Mouse (Mus musculus): ENCODE measurements around the gene Haus6. TPM values are rescaled to one million over a fixed set of nuclear protein-coding genes. Genes with fewer than 3 reads are reported as not detected.
A peak's percentile ranks its signal among the peaks of the same experiment; 100 is the strongest.

Gene Haus6
- polyA plus RNA-seq, 1 experiment from 2014 or later = 11.5 TPM

DNA sequence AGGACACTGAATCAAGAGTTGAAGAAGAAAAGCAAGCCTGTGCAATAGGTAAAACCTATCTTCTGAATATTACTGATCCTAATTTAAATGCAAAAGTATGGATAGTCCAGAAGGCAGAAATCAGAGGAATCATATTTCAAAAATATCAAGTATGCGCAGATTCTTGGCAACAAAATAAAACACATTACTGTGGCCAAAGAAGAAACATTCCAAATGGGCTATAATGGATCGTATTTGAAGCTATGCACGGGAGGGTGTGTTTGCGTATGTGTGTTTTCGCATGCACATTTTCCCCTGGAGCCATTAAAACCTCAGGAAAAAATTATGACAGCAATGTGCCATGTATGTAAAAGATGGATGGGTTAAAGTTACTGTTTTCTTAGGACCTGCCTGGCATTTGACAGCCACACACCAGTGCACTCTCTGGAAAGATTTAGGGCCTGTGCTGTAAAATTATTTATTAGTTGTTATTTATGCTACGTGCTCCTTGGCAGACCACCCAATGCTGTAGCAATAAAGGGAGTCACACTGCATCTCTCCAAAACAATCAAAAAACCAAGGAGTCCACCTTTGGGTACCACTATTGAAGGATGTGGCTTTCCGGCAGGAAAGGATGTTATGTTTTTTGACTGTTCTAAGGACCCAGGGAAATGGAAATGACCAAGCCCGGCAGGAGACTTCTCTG lies 78.3 kb downstream of the Haus6 start:
- Histone ChIP-seq H3K4me1 (ENCODE audit: control insufficient read depth, insufficient read depth, low read length) (no peaks in the 10 kb centered on the region), H3K4me3 (ENCODE audit: low read depth, low read length) (no peak overlapping the region), H3K36me3 (ENCODE audit: control insufficient read depth, insufficient read depth, low read length) (no peaks in the 10 kb centered on the region), H3K27me3 (replicated peaks; ENCODE audit: control insufficient read depth, insufficient read depth, low read length) (no peaks in the 10 kb centered on the region), H3K9me3 (replicated peaks; ENCODE audit: control insufficient read depth, low read length) (no peaks in the 10 kb centered on the region), H3K27ac (ENCODE audit: low read depth, low read length) (no peak overlapping the region), H3K4me2 (ENCODE audit: low read length) (no peak overlapping the region), H3K9ac (ENCODE audit: low read length) (no peak overlapping the region)
- DNase-seq (ENCODE audit: low spot score) = no peak
- no peak for ATAC-seq
- WGBS = 83% methylated on average over 8 of the region's 8 CpGs

DNA sequence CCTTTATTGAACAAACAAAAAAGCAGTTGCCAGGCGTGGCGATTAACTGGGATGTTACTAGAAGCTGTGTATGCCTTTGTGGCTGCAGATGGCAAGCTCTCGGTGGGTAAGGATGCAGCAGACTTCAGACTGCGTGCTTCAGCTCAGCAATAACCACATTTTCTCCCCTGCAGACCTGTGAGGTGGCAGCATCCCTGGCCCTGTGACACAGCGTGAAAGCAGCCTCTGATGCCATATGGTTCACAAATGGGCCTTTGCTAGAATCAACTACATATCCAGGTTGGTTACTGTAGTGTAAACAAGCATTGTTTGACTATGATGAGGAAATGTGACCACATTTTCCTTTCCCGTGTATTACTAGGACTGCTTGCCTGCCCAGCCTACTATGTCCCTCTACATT lies 82.7 kb downstream of the Haus6 start:
- peak; percentile 7 for DNase-seq (ENCODE audit: low spot score)
- 71% methylated on average over 6 of the region's 6 CpGs for WGBS

More for the DNA sequence above, 82.7 kb downstream of the Haus6 start:
- H3K4me1 ChIP-seq (ENCODE audit: control insufficient read depth, insufficient read depth, low read length) = no peaks in the 10 kb centered on the region
- no peak overlapping the region for H3K4me3 ChIP-seq (ENCODE audit: low read depth, low read length)
- H3K36me3 ChIP-seq (ENCODE audit: control insufficient read depth, insufficient read depth, low read length) = no peaks in the 10 kb centered on the region
- ATAC-seq = no peak
- H3K9ac ChIP-seq (ENCODE audit: low read length) = no peak overlapping the region; the same call in 1 of the 2 replicates
- no peak overlapping the region for H3K4me2 ChIP-seq (ENCODE audit: low read length)
- no peak overlapping the region for H3K27ac ChIP-seq (ENCODE audit: low read depth, low read length)
- no peaks in the 10 kb centered on the region for H3K27me3 ChIP-seq (replicated peaks; ENCODE audit: control insufficient read depth, insufficient read depth, low read length)
- no peaks in the 10 kb centered on the region for H3K9me3 ChIP-seq (replicated peaks; ENCODE audit: control insufficient read depth, low read length)

Other genes starting within 250 kb of the Haus6 start
- not detected in 2 replicates for gene Saxo1, start 53.7 kb downstream of the Haus6 start, polyA plus RNA-seq (2014; fragmentation: Nextera tagmentation; extraction: Ambion mirVana)
- 126 and 132 TPM in 2 replicates for gene Rraga, start 36.4 kb downstream of the Haus6 start, polyA plus RNA-seq (2014; fragmentation: Nextera tagmentation; extraction: Ambion mirVana)
- 49.4 and 58.5 TPM in 2 replicates for gene Plin2, start 58.0 kb upstream of the Haus6 start, polyA plus RNA-seq (2014; fragmentation: Nextera tagmentation; extraction: Ambion mirVana)
- gene Dennd4c, start 136.5 kb upstream of the Haus6 start, polyA plus RNA-seq (2014; fragmentation: Nextera tagmentation; extraction: Ambion mirVana) = 3.1 and 3.7 TPM in 2 replicates
- 502 and 571 TPM in 2 replicates for gene Rps6, start 245.4 kb upstream of the Haus6 start, polyA plus RNA-seq (2014; fragmentation: Nextera tagmentation; extraction: Ambion mirVana)